Mouse (Mus musculus): ENCODE results near the gene Rnf25. TPM values are rescaled to one million over a fixed set of nuclear protein-coding genes. Genes with fewer than 3 reads are reported as not detected.
A peak's percentile ranks its signal among the peaks of the same experiment; 100 is the strongest.

Rnf25 gene
- 40.7 and 43.4 TPM in 2 replicates for polyA plus RNA-seq (2015; fragmentation: Nextera tagmentation; extraction: Ambion mirVana)

DNA sequence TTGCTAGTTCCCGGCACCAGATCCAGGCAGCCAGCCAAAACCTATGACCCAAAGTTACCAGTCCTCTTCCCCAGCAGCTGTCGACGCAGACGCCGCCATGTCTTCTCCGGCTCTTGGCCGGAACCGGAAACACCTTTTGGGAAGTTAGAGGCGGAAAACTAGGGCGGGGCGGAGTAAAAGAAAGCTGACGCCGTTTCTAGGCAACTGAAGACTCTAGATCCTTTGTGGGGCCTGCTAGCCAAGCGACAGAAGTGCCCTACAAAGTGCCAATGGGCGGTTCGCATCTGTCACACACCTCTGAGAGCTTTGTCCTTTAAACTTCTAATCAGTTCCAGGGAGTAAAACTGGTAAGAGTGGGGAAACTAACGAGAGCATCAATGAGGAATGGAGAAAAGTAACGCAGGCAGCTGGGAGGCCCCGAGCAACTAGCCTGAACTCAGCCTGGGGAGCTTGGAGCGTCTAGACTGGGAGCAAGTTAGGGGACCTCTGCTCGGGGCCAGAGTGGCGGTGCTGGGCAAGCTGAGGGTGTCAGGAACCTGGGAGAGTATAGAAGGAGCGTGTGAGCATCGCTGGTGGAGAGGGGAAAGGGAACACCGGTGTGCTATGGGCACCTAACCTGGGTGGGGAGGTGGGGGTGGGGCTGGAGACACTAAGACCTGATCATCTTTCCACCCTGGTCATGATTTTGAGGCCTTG, at the start of gene Rnf25, which contains the start of gene Stk36:
Gene Rnf25 (minus strand): TSS at position 131 of the 696 bp plus-strand sequence.
Gene Stk36 (plus strand): TSS at position 179 of the 696 bp plus-strand sequence.
- no peaks in the 10 kb centered on the region for H3K9me3 ChIP-seq (replicated peaks)
- no peaks in the 10 kb centered on the region for H3K27me3 ChIP-seq
- peaks cover 37% of the 10 kb centered on the region for H3K36me3 ChIP-seq
- H3K27ac ChIP-seq = peak within 1 kb of the TSS; percentile 64
- peaks cover 19% of the 10 kb centered on the region for H3K4me1 ChIP-seq
- peak; percentile 87 for ATAC-seq (replicated peaks; ENCODE audit: low FRiP score)
- H3K4me3 ChIP-seq (replicated peaks) = peak within 1 kb of the TSS; percentile 71
- peak within 1 kb of the TSS; percentile 86 for H3K4me2 ChIP-seq
- peak within 1 kb of the TSS; percentile 75 for H3K9ac ChIP-seq
- 9% methylated on average over 25 of the region's 25 CpGs for WGBS

DNA sequence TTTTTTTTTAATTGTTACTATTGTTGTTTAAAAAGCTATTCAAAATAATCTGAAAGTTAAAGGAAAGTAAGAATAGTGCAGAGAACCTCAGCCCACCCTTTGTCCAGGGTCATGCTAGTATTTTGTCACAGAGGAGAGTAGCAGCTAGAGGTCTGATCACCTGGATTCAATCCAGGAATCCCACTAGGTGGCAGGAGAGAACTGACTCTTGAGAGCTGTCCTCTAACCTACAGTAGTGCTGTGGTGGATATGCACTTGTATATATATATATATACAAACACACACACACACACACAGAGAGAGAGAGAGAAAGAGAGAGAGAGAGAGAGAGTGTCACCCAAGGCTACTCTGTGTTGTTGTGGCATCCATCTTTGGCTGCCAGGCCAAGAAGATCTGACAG, 42.7 kb upstream of the Rnf25 start:
- Histone ChIP-seq H3K4me3 (replicated peaks) (no peak overlapping the region), H3K4me2 (no peak overlapping the region), H3K4me1 (no peaks in the 10 kb centered on the region), H3K36me3 (no peaks in the 10 kb centered on the region), H3K9me3 (replicated peaks) (no peaks in the 10 kb centered on the region), H3K27me3 (no peaks in the 10 kb centered on the region), H3K27ac (no peak overlapping the region), H3K9ac (no peak overlapping the region)
- ATAC-seq (replicated peaks; ENCODE audit: low FRiP score) = no peak

DNA sequence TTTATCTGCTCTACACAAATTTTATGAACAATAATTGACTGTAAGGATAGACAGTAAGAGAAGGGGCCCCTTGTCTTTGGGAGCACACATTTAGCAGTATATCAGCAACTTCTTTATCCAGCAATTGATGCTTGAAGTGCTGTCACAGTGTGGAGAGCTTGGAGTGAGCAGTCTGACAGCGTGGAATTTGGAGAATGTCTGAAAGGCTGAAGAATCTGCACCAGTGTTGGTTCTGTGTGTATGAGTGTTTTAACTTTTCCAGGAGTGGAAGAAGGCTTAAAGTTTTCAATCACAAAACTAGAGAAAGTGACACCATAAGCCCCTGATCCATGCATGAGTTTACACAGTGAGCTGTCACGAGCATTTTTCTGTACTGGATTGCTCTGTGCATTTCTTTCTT, 42.3 kb upstream of the Rnf25 start:
- Histone ChIP-seq H3K4me3 (replicated peaks) (no peak overlapping the region), H3K9me3 (replicated peaks) (no peaks in the 10 kb centered on the region), H3K27ac (no peak overlapping the region), H3K9ac (no peak overlapping the region), H3K4me1 (no peaks in the 10 kb centered on the region), H3K27me3 (no peaks in the 10 kb centered on the region), H3K4me2 (no peak overlapping the region), H3K36me3 (no peaks in the 10 kb centered on the region)
- WGBS = 82% methylated on average over 2 of the region's 2 CpGs
- ATAC-seq (replicated peaks; ENCODE audit: low FRiP score) = no peak

DNA sequence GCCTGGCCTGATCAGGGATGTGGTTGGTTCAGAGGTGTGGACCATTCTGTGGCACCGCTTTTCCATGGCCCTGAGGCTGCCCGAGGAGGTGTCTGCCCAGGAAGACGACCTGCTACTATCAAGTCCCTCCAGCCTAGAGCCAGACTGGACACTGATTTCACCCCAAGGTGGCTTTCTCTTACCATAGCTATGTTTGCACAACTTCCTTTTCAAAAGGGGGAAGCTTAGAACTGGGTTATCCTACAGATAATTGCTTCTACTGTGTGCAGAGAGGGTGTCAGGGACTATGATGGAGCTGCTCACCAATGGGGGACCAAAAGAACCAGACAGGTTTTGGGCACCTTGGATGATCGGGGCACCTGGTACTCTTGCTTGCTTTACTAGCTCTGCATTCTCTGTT, 31.5 kb upstream of the Rnf25 start:
- 85% methylated on average over 4 of the region's 4 CpGs for WGBS
- Histone ChIP-seq H3K9me3 (replicated peaks) (no peaks in the 10 kb centered on the region), H3K4me2 (no peak overlapping the region), H3K4me3 (replicated peaks) (no peak overlapping the region), H3K27me3 (no peaks in the 10 kb centered on the region), H3K4me1 (no peaks in the 10 kb centered on the region), H3K27ac (no peak overlapping the region), H3K9ac (no peak overlapping the region), H3K36me3 (peaks cover 3% of the 10 kb centered on the region; the same call in 1 of the 2 replicates)
- ATAC-seq (replicated peaks; ENCODE audit: low FRiP score) = no peak

DNA sequence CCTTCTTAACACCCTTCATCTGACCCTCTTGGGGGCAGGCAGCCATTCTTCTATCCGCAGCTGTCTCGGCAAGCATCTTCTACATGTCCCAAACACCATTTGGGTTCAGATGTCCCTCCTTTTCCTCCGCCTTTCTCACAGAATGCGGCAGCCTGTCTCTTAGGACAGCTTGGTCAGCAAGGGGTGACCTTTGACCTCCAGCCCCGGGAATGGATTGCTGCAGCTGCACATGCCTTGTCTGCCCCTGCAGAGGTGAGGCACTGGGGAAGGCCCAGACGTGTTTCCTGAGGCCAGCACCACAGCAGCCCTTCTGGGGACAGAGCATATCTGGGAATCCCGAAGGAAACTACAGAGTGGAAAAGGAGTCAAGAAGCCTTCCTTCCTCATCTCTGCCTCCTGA, 26.8 kb upstream of the Rnf25 start:
- Histone ChIP-seq H3K27ac (no peak overlapping the region), H3K4me1 (no peaks in the 10 kb centered on the region), H3K4me3 (replicated peaks) (no peak overlapping the region), H3K9ac (no peak overlapping the region), H3K4me2 (no peak overlapping the region), H3K36me3 (0 out of 2 replicates have a peak, but pooled peaks cover 7% of the 10 kb centered on the region), H3K9me3 (replicated peaks) (no peaks in the 10 kb centered on the region), H3K27me3 (no peaks in the 10 kb centered on the region)
- no peak for ATAC-seq (replicated peaks; ENCODE audit: low FRiP score)
- 47% methylated on average over 7 of the region's 7 CpGs for WGBS

DNA sequence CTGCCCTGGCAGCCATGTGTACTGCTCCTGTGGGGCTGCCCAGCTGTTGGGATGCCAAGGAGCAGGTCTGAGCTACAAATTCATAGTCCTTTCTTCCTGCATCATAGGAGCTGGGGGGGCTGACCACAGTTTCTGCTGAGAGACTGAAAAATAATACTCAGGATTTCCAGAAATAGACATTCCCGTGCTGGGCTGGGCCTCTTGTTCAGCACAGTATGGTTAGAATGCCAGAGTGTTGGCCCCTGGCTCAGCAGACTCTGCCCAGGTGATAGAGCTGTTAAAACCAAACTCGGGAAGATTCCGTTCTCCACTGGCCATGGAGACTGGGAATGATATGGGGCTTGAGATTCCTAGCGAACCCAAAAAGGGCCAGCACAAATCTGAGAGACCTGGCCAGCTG, 24.9 kb upstream of the Rnf25 start:
- Histone ChIP-seq H3K4me3 (replicated peaks) (no peak overlapping the region), H3K4me2 (no peak overlapping the region), H3K9ac (no peak overlapping the region), H3K36me3 (peaks cover 9% of the 10 kb centered on the region; the same call in 1 of the 2 replicates), H3K27ac (no peak overlapping the region), H3K27me3 (no peaks in the 10 kb centered on the region), H3K4me1 (no peaks in the 10 kb centered on the region), H3K9me3 (replicated peaks) (no peaks in the 10 kb centered on the region)
- 82% methylated on average over 4 of the region's 4 CpGs for WGBS
- ATAC-seq (replicated peaks; ENCODE audit: low FRiP score) = no peak

DNA sequence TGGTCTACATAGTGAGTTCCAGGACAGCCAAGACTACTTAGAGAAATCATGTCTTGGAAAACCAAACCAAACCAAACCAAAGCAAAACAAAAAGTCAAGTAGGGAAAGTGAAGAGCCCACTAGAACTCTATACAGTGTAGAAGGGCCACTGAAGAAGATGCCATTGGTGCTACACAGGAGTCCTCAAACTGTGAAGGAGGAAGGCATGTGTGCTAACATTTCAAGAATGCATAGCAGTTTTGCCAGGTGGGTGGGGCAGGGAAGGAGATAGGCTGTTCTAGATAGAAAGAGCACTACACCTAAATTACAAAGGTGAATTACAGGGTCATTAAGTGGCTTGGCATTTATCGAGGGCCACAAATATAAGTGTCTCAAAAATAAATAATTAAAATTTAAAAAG, 23.0 kb upstream of the Rnf25 start:
- no peak overlapping the region for H3K4me3 ChIP-seq (replicated peaks)
- no peak overlapping the region for H3K27ac ChIP-seq
- 91% methylated on average over 1 of the region's 1 CpGs for WGBS
- no peaks in the 10 kb centered on the region for H3K27me3 ChIP-seq
- H3K9ac ChIP-seq = no peak overlapping the region
- no peak for ATAC-seq (replicated peaks; ENCODE audit: low FRiP score)
- no peaks in the 10 kb centered on the region for H3K4me1 ChIP-seq
- no peak overlapping the region for H3K4me2 ChIP-seq
- peaks cover 9% of the 10 kb centered on the region; the same call in 1 of the 2 replicates for H3K36me3 ChIP-seq
- no peaks in the 10 kb centered on the region for H3K9me3 ChIP-seq (replicated peaks)

DNA sequence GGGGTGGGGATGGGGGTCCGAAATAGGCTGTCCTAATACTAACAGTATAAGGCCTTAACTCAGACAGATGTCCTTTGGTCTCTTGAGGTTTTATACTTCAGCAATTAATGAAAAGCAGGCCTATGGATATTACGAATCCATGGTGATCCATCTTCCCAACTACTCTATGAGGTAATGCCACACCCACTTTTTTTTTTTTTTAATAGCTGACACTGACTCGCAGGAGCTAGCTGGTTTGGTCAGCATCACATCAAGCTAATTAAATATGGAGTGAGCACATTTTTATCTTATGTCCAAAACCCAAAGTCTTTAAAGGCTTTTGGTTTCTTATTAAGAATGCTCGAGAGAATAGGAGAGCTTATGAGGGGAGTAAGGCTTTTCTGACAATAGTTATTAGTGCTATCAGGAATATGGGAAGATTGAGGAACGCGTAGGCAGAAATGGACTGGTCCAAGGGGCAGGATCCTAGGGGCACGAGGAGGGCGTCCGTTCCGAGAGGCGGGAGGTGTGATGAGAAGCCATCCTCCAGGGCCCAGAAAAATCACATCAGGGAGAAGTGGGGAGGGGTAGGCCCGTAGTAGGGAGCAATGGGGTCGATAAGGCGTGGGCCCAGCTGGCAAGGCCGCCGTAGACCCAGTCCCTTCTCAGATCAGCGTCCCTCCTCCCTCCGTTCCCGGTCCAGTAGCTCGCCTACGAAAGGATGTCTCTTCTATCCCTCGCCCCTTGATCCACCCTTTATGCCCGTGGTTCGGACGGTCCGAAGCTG, 513 bp downstream of the Rnf25 start:
- Histone ChIP-seq H3K4me2 (peak overlapping the region; percentile 86), H3K27ac (peak overlapping the region; percentile 64), H3K4me1 (peaks cover 19% of the 10 kb centered on the region), H3K9ac (peak overlapping the region; percentile 75), H3K36me3 (peaks cover 41% of the 10 kb centered on the region), H3K4me3 (replicated peaks) (peak overlapping the region; percentile 71), H3K9me3 (replicated peaks) (no peaks in the 10 kb centered on the region), H3K27me3 (no peaks in the 10 kb centered on the region)
- ATAC-seq (replicated peaks; ENCODE audit: low FRiP score) = peak; percentile 63
- 8% methylated on average over 26 of the region's 26 CpGs for WGBS

DNA sequence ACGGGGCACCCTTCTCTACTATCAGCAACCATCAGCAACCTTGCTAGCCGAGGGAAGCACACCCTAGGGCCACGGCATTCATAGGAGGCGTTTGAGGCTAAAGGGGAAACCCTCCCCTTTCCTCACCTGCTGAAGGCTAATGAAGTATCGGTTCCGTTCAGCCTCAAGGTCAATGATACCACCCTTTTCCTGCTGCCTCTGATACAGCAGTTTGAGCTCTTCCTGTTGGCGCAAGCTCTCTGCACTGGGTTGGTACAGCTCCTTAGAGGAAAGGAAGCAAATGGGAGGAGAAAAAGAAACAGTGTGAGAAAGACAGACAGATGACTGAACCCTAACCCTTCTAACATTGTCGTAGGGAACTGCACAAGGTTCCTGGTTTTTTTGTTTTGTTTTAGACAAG, 6.8 kb downstream of the Rnf25 start:
- 90% methylated on average over 8 of the region's 8 CpGs for WGBS

DNA sequence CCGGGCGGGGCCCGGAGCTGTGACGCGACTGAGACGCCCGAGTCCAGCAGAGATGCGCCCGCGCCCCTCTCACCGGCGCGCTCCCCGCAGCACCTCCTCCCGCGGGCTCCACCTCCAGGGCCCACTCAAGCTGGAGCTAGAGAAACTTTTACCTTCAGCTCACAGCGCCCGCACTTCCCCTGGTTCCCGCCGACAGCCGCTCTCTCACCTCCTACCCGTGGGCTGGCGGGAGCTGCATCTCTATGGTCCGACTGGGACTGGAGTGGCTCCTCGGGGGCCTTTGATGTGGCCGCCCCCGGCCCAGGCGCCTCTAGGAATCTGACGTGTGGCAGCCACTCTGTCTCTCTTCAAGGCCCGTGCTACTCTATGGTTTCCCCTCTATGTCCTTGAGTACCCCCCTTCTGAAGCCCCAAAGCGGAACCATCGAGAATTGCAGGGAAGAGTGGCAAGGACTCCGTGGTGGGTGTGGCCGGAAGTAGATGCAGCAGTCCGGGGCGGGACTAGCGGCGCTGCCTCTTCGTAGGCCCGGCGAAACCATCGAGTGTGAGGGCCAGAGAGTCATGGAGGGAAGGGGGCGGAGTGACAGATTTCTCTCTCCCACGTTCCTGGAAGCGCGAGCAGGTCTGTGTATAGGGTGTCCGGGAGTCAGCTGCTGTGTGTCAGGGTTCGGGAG, 13.3 kb downstream of the Rnf25 start, which contains the start of the genes Zfp142 and Bcs1l:
Gene Zfp142 (minus strand): TSS at position 474 of the 673 bp plus-strand sequence.
Gene Bcs1l (plus strand): TSS at position 517 of the 673 bp plus-strand sequence.
- peak; percentile 99 for ATAC-seq (replicated peaks; ENCODE audit: low FRiP score)

More for the DNA sequence above, 6.8 kb downstream of the Rnf25 start:
- Histone ChIP-seq H3K4me1 (no peaks in the 10 kb centered on the region), H3K36me3 (peaks cover 93% of the 10 kb centered on the region), H3K9ac (no peak overlapping the region), H3K9me3 (replicated peaks) (no peaks in the 10 kb centered on the region), H3K4me3 (replicated peaks) (no peak overlapping the region), H3K27me3 (no peaks in the 10 kb centered on the region), H3K27ac (no peak overlapping the region), H3K4me2 (no peak overlapping the region)
- ATAC-seq (replicated peaks; ENCODE audit: low FRiP score) = no peak

DNA sequence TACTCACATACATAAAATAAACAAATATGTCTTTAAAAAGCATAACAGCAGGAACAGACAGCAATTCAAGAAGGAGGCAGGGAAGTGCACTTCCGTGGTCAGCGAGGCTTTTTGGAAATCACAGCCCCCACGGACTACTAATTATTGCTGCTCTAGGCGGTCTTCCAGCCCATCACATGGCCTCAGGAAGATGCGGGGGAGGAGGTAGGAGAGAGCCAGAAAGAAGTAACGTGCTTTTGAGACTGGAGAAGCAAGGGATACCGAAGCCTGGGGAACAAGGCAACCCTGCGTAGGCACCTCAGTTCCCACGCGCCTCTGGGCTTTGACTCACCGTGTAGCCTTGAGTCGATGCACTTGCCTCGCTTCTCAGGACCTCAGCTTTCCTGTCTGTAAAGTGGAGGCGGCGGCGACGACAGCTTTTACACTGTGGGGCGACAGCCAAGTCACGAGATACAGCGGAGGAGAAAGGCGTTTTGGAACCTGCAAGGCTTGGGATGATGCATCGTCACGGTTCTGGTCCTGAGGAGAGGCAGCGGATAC, 13.9 kb downstream of the Rnf25 start:
- WGBS = under 1% methylated on average over 24 of the region's 24 CpGs
- peaks cover 22% of the 10 kb centered on the region for H3K4me1 ChIP-seq
- peak overlapping the region; percentile 82 for H3K4me2 ChIP-seq
- H3K4me3 ChIP-seq (replicated peaks) = peak overlapping the region; percentile 74
- peak; percentile 12 for ATAC-seq (replicated peaks; ENCODE audit: low FRiP score)
- H3K27ac ChIP-seq = peak overlapping the region; percentile 90
- H3K36me3 ChIP-seq = peaks cover 47% of the 10 kb centered on the region
- peak overlapping the region; percentile 74 for H3K9ac ChIP-seq
- no peaks in the 10 kb centered on the region for H3K9me3 ChIP-seq (replicated peaks)
- H3K27me3 ChIP-seq = no peaks in the 10 kb centered on the region

More for the DNA sequence above, 13.3 kb downstream of the Rnf25 start, which contains the start of the genes Zfp142 and Bcs1l:
- H3K27me3 ChIP-seq = no peaks in the 10 kb centered on the region
- under 1% methylated on average over 45 of the region's 48 CpGs for WGBS
- H3K4me1 ChIP-seq = peaks cover 22% of the 10 kb centered on the region
- H3K36me3 ChIP-seq = peaks cover 46% of the 10 kb centered on the region
- H3K4me2 ChIP-seq = peak within 1 kb of the TSS; percentile 82
- H3K27ac ChIP-seq = peak within 1 kb of the TSS; percentile 90
- H3K9me3 ChIP-seq (replicated peaks) = no peaks in the 10 kb centered on the region
- peak within 1 kb of the TSS; percentile 74 for H3K9ac ChIP-seq
- peak within 1 kb of the TSS; percentile 74 for H3K4me3 ChIP-seq (replicated peaks)

Data from kidney, embryonic 15.5 days (tissue).